In genomic region chr11:61854988-61855411, GRCm38 (mm10) we compare ENCODE assay signal across 7 mouse cellular contexts. TPM values are rescaled to one million over a fixed set of nuclear protein-coding genes. Genes with fewer than 3 reads are reported as not detected.
DNase-seq lines count a peak whose midpoint lies in the region; ATAC-seq lines count a peak whose summit lies in the region.

Gene Ulk2 (minus strand): TSS chr11:61855073.

- ATAC-seq in intestine, embryonic 16.5 days, result peak; percentile 89
- ATAC-seq in midbrain, embryonic 11.5 days (ENCODE audit: low FRiP score), result peak; percentile 92

- H3K36me3 ChIP-seq in intestine, embryonic 16.5 days (ENCODE audit: control insufficient read depth, insufficient read depth, low read length), result no peaks in the 10 kb centered on the region
- H3K36me3 ChIP-seq in midbrain, embryonic 11.5 days (ENCODE audit: control insufficient read depth, insufficient read depth, low read length), result no peaks in the 10 kb centered on the region

- peak within 1 kb of the TSS; percentile 96 for H3K4me3 ChIP-seq in intestine, embryonic 16.5 days (ENCODE audit: low read length)
- peak within 1 kb of the TSS; percentile 93 for H3K4me3 ChIP-seq in midbrain, embryonic 11.5 days (ENCODE audit: low read depth, low read length)

- WGBS in intestine, embryonic 16.5 days, result under 1% methylated on average over 58 of the region's 58 CpGs
- WGBS in midbrain, embryonic 11.5 days, result under 1% methylated on average over 58 of the region's 58 CpGs

- H3K4me1 ChIP-seq in intestine, embryonic 16.5 days (ENCODE audit: control insufficient read depth, insufficient read depth, low read length), result 0 out of 2 replicates have a peak, but pooled peaks cover 2% of the 10 kb centered on the region
- H3K4me1 ChIP-seq in midbrain, embryonic 11.5 days (ENCODE audit: control insufficient read depth, insufficient read depth, low read length), result 0 out of 2 replicates have a peak, but pooled peaks cover 4% of the 10 kb centered on the region

- H3K9me3 ChIP-seq in intestine, embryonic 16.5 days (ENCODE audit: control insufficient read depth, low read length), result no peaks in the 10 kb centered on the region
- H3K9me3 ChIP-seq in midbrain, embryonic 11.5 days (ENCODE audit: control insufficient read depth, low read length), result no peaks in the 10 kb centered on the region

- H3K27me3 ChIP-seq in intestine, embryonic 16.5 days (replicated peaks; ENCODE audit: control insufficient read depth, insufficient read depth, low read length), result no peaks in the 10 kb centered on the region
- no peaks in the 10 kb centered on the region for H3K27me3 ChIP-seq in midbrain, embryonic 11.5 days (ENCODE audit: control insufficient read depth, insufficient read depth, low read length)

- peak within 1 kb of the TSS; percentile 83 for H3K4me2 ChIP-seq in intestine, embryonic 16.5 days (ENCODE audit: low read depth, low read length)
- peak within 1 kb of the TSS; percentile 74 for H3K4me2 ChIP-seq in midbrain, embryonic 11.5 days

- intact Hi-C loops in left cerebral cortex, postnatal 36 days (cut with DNase I), result no loop called here

- peak within 1 kb of the TSS; percentile 97 for H3K9ac ChIP-seq in intestine, embryonic 16.5 days (ENCODE audit: low read depth, low read length)
- H3K9ac ChIP-seq in midbrain, embryonic 11.5 days (ENCODE audit: low read length), result peak within 1 kb of the TSS; percentile 97

- DNase-seq in adrenal gland, adult 8-10 months, result peak; percentile 79
- DNase-seq in embryo, embryonic 11.5 days (ENCODE audit: low read depth, low spot score), result peak; percentile 81
- peak; percentile 80 to 88 for DNase-seq in gastrocnemius, postnatal 4 days (ENCODE audit: low spot score in 2 of 2)
- peak; percentile 93 for DNase-seq in left cerebral cortex, postnatal 36 days (ENCODE audit: low spot score in 2 of 2)
- peak; percentile 99 for DNase-seq in midbrain, embryonic 11.5 days (ENCODE audit: low spot score, missing footprints)
- DNase-seq in spleen, adult 12 weeks (ENCODE audit: low spot score), result peak; percentile 77

- peak within 1 kb of the TSS; percentile 83 for H3K27ac ChIP-seq in intestine, embryonic 16.5 days (ENCODE audit: low read length)
- H3K27ac ChIP-seq in midbrain, embryonic 11.5 days (ENCODE audit: low read depth, low read length), result peak within 1 kb of the TSS; percentile 89

RNA-seq across cellular contexts. Expression of gene Ulk2, which starts in this region (rescaled TPM):
- 10 to 100 TPM; 32.9 to 41.0 (median 38.6) TPM for total RNA-seq in adrenal gland, adult 8-10 months (2022)
- total RNA-seq in gastrocnemius, postnatal 4 days (2021), result 10 to 100 TPM; 45.1 to 45.8 TPM
- 5.7 and 6.8 TPM in 2 replicates for polyA plus RNA-seq in intestine, embryonic 16.5 days (2015; fragmentation: Nextera tagmentation; extraction: Ambion mirVana)
- 10 to 100 TPM; 82.1 to 82.8 TPM for total RNA-seq in left cerebral cortex, postnatal 36 days (2021)
- 32.0 and 32.8 TPM in 2 replicates for polyA plus RNA-seq in midbrain, embryonic 11.5 days (2014; fragmentation: Nextera tagmentation; extraction: Ambion mirVana)

Comparison
In these comparisons a context has a peak if more than half of its experiments do, and no peak if none do; other contexts are left out.
1. Peak in every context shown above with its lines: DNase-seq, ATAC-seq, H3K4me3 ChIP-seq and H3K27ac ChIP-seq.